Mouse (Mus musculus): ENCODE measurements around the gene Prkcb. TPM values are rescaled to one million over a fixed set of nuclear protein-coding genes. Genes with fewer than 3 reads are reported as not detected.

Prkcb gene
- polyA plus RNA-seq, 1 experiment, result 12.7 TPM

- DNase-seq (ENCODE audit: low read depth), result no peak
These were observed 1.6 kb downstream of the Prkcb start for GRCm38 (mm10) chr7:122290165-122290564.

GRCm38 (mm10) chr7:122290771-122291170 lies 2.2 kb downstream of the Prkcb start:
- DNase-seq (ENCODE audit: low read depth), result no peak

GRCm38 (mm10) chr7:122292151-122292550 lies 3.6 kb downstream of the Prkcb start:
- no peak for DNase-seq (ENCODE audit: low read depth)

GRCm38 (mm10) chr7:122294111-122294510 lies 5.6 kb downstream of the Prkcb start:
- DNase-seq (ENCODE audit: low read depth), result no peak

GRCm38 (mm10) chr7:122295363-122295762 lies 6.8 kb downstream of the Prkcb start:
- no peak for DNase-seq (ENCODE audit: low read depth)

- DNase-seq (ENCODE audit: low read depth), result no peak
These were observed 7.8 kb downstream of the Prkcb start for GRCm38 (mm10) chr7:122296331-122296730.

- DNase-seq (ENCODE audit: low read depth), result no peak
These were observed 8.3 kb downstream of the Prkcb start for GRCm38 (mm10) chr7:122296805-122297204.

- DNase-seq (ENCODE audit: low read depth), result no peak
These were observed 9.1 kb downstream of the Prkcb start for GRCm38 (mm10) chr7:122297627-122298026.

GRCm38 (mm10) chr7:122298715-122299114 lies 10.2 kb downstream of the Prkcb start:
- no peak for DNase-seq (ENCODE audit: low read depth)

- no peak for DNase-seq (ENCODE audit: low read depth)
These were observed 12.0 kb downstream of the Prkcb start for GRCm38 (mm10) chr7:122300538-122300937.

GRCm38 (mm10) chr7:122302538-122302937 lies 14.0 kb downstream of the Prkcb start:
- DNase-seq (ENCODE audit: low read depth), result no peak

GRCm38 (mm10) chr7:122303988-122304387 lies 15.4 kb downstream of the Prkcb start:
- DNase-seq (ENCODE audit: low read depth), result no peak

GRCm38 (mm10) chr7:122304521-122304920 lies 16.0 kb downstream of the Prkcb start:
- no peak for DNase-seq (ENCODE audit: low read depth)

- no peak for DNase-seq (ENCODE audit: low read depth)
These were observed 18.7 kb downstream of the Prkcb start for GRCm38 (mm10) chr7:122307241-122307640.

- DNase-seq (ENCODE audit: low read depth), result no peak
These were observed 20.1 kb downstream of the Prkcb start for GRCm38 (mm10) chr7:122308661-122309060.

GRCm38 (mm10) chr7:122309909-122310725 lies 21.6 kb downstream of the Prkcb start:
- no peak for DNase-seq (ENCODE audit: low read depth)

GRCm38 (mm10) chr7:122310726-122311018 lies 22.1 kb downstream of the Prkcb start:
- no peak for DNase-seq (ENCODE audit: low read depth)

GRCm38 (mm10) chr7:122313690-122314477 lies 25.3 kb downstream of the Prkcb start:
- DNase-seq (ENCODE audit: low read depth), result no peak

GRCm38 (mm10) chr7:122315720-122316331 lies 27.3 kb downstream of the Prkcb start:
- DNase-seq (ENCODE audit: low read depth), result no peak

- DNase-seq (ENCODE audit: low read depth), result no peak
These were observed 28.1 kb downstream of the Prkcb start for GRCm38 (mm10) chr7:122316681-122317080.

- DNase-seq (ENCODE audit: low read depth), result no peak
These were observed 28.9 kb downstream of the Prkcb start for GRCm38 (mm10) chr7:122317485-122317884.

GRCm38 (mm10) chr7:122319566-122319965 lies 31.0 kb downstream of the Prkcb start:
- no peak for DNase-seq (ENCODE audit: low read depth)

All from gonadal fat pad, adult 2 months (tissue).